Mouse (Mus musculus) CH12.LX (cell line): ENCODE measurements around the gene Emg1. TPM values are rescaled to one million over a fixed set of nuclear protein-coding genes. Genes with fewer than 3 reads are reported as not detected.

Experiments used
- DNase-seq: peaks from one replicate; pipeline ENCODE4 v3.0.0-alpha.2; 2013; ENCODE audit errors: extremely low read depth
- H3K27ac ChIP-seq: 2 replicates; pipeline ENCODE4 v1.5.1; 2012; ENCODE audit warnings: low read depth, mild to moderate bottlenecking, control low read depth, moderate library complexity; ENCODE audit not compliant: insufficient read depth
- H3K27me3 ChIP-seq: replicated peaks from 2 replicates; pipeline ENCODE3; 2012; ENCODE audit warnings: inconsistent platforms
- H3K36me3 ChIP-seq, 2 experiments: replicated peaks in 1 of 2; 2 replicates each; pipeline versions ENCODE3 to v1.6.1; 2012; ENCODE audit warnings: inconsistent platforms in 1 of 2, low read length in 1 of 2, mild to moderate bottlenecking in 1 of 2, mixed read lengths in 1 of 2, moderate library complexity in 1 of 2; ENCODE audit not compliant: control insufficient read depth in 1 of 2, insufficient read depth in 1 of 2
- H3K4me1 ChIP-seq, 2 experiments: 2 replicates each; pipeline ENCODE4 v1.6.1; 2012; ENCODE audit warnings: inconsistent platforms in 1 of 2, moderate library complexity in 1 of 2; ENCODE audit not compliant: insufficient read depth in 2 of 2, control insufficient read depth in 1 of 2
- H3K4me2 ChIP-seq: 2 replicates; pipeline ENCODE4 v1.6.1; 2012; ENCODE audit warnings: low read depth, mild to moderate bottlenecking, control low read depth; ENCODE audit not compliant: poor library complexity, insufficient read depth, severe bottlenecking
- H3K4me3 ChIP-seq, 3 experiments: fragments of 150-350 bp in 1 of 3; sonication (generic) in 1 of 3; replicated peaks in 1 of 3; 2 replicates each; pipeline versions ENCODE3 to v1.5.1; 2011 to 2012; ENCODE audit warnings: low read depth in 2 of 3, low read length in 2 of 3, mild to moderate bottlenecking in 2 of 3, moderate library complexity in 2 of 3, control low read depth in 1 of 3, improper control_type of control experiment in 1 of 3, inconsistent platforms in 1 of 3, mixed read lengths in 1 of 3; ENCODE audit not compliant: poor library complexity in 1 of 3
- H3K79me2 ChIP-seq: replicated peaks from 2 replicates; pipeline ENCODE4 v1.6.1; 2012; ENCODE audit warnings: mild to moderate bottlenecking, moderate library complexity; ENCODE audit not compliant: control insufficient read depth, poor library complexity, insufficient read depth, severe bottlenecking; ENCODE audit errors: extremely low read depth
- H3K9ac ChIP-seq: 2 replicates; pipeline ENCODE4 v1.6.1; 2012; ENCODE audit warnings: low read depth, mild to moderate bottlenecking, control low read depth, moderate library complexity; ENCODE audit not compliant: insufficient read depth
- H3K9me3 ChIP-seq: replicated peaks from 2 replicates; pipeline ENCODE3; 2012; ENCODE audit warnings: low read length, inconsistent platforms, mixed read lengths
- BHLHE40 ChIP-seq: IDR thresholded peaks from 2 replicates; pipeline ENCODE4 v1.6.1; 2011; ENCODE audit warnings: mild to moderate bottlenecking, low read depth, low read length, improper control_type of control experiment
- CHD1 ChIP-seq: IDR thresholded peaks from 2 replicates; pipeline ENCODE4 v1.6.1; 2012; ENCODE audit warnings: low read depth, low read length, improper control_type of control experiment, inconsistent platforms
- CHD2 ChIP-seq: IDR thresholded peaks from 2 replicates; pipeline ENCODE4 v1.6.1; 2011; ENCODE audit warnings: low read length, improper control_type of control experiment
- GABPA ChIP-seq: IDR thresholded peaks from 2 replicates; pipeline ENCODE4 v1.6.1; 2012; ENCODE audit warnings: low read depth, low read length, improper control_type of control experiment, inconsistent platforms; ENCODE audit not compliant: insufficient replicate concordance
- HCFC1 ChIP-seq: IDR thresholded peaks from 2 replicates; pipeline ENCODE4 v1.6.1; 2012; ENCODE audit warnings: low read depth, mild to moderate bottlenecking, inconsistent platforms, low read length, improper control_type of control experiment
- JUN ChIP-seq: IDR thresholded peaks from 2 replicates; pipeline ENCODE4 v1.6.1; 2011; ENCODE audit warnings: low read depth, mild to moderate bottlenecking, low read length, improper control_type of control experiment, moderate library complexity; ENCODE audit not compliant: insufficient read depth
- JUND ChIP-seq: conservative IDR thresholded peaks from 2 replicates; pipeline ENCODE4 v1.6.1; 2011; ENCODE audit warnings: low read depth, low read length, improper control_type of control experiment
- KAT2A ChIP-seq: IDR thresholded peaks from 2 replicates; pipeline ENCODE4 v1.6.1; 2012; ENCODE audit warnings: low read length, improper control_type of control experiment, inconsistent platforms; ENCODE audit not compliant: insufficient replicate concordance
- MAZ ChIP-seq: IDR thresholded peaks from 2 replicates; pipeline ENCODE4 v1.6.1; 2012; ENCODE audit warnings: low read depth, mild to moderate bottlenecking, inconsistent platforms, low read length, improper control_type of control experiment, moderate library complexity
- MEF2A ChIP-seq: IDR thresholded peaks from 2 replicates; pipeline ENCODE4 v1.6.1; 2014; ENCODE audit warnings: low read depth, mild to moderate bottlenecking, inconsistent platforms, low read length, improper control_type of control experiment, borderline replicate concordance
- MYC ChIP-seq: IDR thresholded peaks from 2 replicates; pipeline ENCODE4 v1.6.1; 2011; ENCODE audit warnings: low read depth, mild to moderate bottlenecking, improper control_type of control experiment, low read length
- POLR2A ChIP-seq: IDR thresholded peaks from 2 replicates; pipeline ENCODE4 v1.6.1; 2011; ENCODE audit warnings: low read depth, mild to moderate bottlenecking, improper control_type of control experiment, low read length
- RCOR1 ChIP-seq: conservative IDR thresholded peaks from 2 replicates; pipeline ENCODE4 v1.6.1; 2012; ENCODE audit warnings: low read depth, mild to moderate bottlenecking, inconsistent platforms, low read length, improper control_type of control experiment
- SIN3A ChIP-seq: IDR thresholded peaks from 2 replicates; pipeline ENCODE4 v1.6.1; 2012; ENCODE audit warnings: low read length, improper control_type of control experiment, inconsistent platforms
- TCF12 ChIP-seq: IDR thresholded peaks from 2 replicates; pipeline ENCODE4 v1.6.1; 2014; ENCODE audit warnings: low read depth, mild to moderate bottlenecking, inconsistent platforms, low read length, improper control_type of control experiment
- UBTF ChIP-seq: IDR thresholded peaks from 2 replicates; pipeline ENCODE4 v1.6.1; 2012; ENCODE audit warnings: low read depth, mild to moderate bottlenecking, inconsistent platforms, low read length, improper control_type of control experiment, moderate library complexity
- ZKSCAN1 ChIP-seq: IDR thresholded peaks from 2 replicates; pipeline ENCODE4 v1.6.1; 2012; ENCODE audit warnings: low read depth, inconsistent platforms, low read length, improper control_type of control experiment, borderline replicate concordance
- dilution Hi-C: fragments of 300-500 bp; cut with MboI; formaldehyde crosslinking; loops from 2 replicates; pipeline ENCODE4 v1.14.3; 2020; ENCODE audit warnings: low sequenced_read_pairs; ENCODE audit not compliant: extremely low pct_unique_long_range_greater_than_20kb, extremely low pct_ligation_motif_present
- in situ Hi-C: fragments of 300-500 bp; cut with MboI; formaldehyde crosslinking; loops from 3 replicates; pipeline ENCODE4 v1.14.3; 2019; ENCODE audit warnings: low sequenced_read_pairs, low pct_ligation_motif_present, low pct_unique_long_range_greater_than_20kb, mixed read lengths
- polyA plus RNA-seq: library from polyadenylated mRNA; unstranded; fragments of >175 nt; gene quantifications from 2 replicates; pipeline ENCODE4 v1.2.1, GENCODE M21; 2012; ENCODE audit warnings: low read depth; ENCODE audit not compliant: insufficient read length
- total RNA-seq, 2 experiments: library from RNA; depleted of rRNA; stranded (reverse); fragments of 300-350 nt in 1 of 2; fragments of >200 nt in 1 of 2; gene quantifications; 2 replicates each; pipeline ENCODE4 v1.2.3; 2012 to 2014

The Emg1 gene
- total and polyA plus RNA-seq, 3 experiments, result 301 to 481 (median 352) TPM

- Histone ChIP-seq H3K27me3 (no peaks in the 10 kb centered on the region), H3K27ac (no peak overlapping the region), H3K4me3 (no peak overlapping the region), H3K9me3 (no peaks in the 10 kb centered on the region), H3K79me2 (peaks cover 12% of the 10 kb centered on the region), H3K4me2 (no peak overlapping the region), H3K9ac (no peak overlapping the region), H3K4me1 (peaks cover 7 to 43% of the 10 kb centered on the region in 2 experiments), H3K36me3 (peaks cover 3 to 64% of the 10 kb centered on the region in 2 experiments)
- dilution Hi-C loops, result no loop called here
- in situ Hi-C loops, result no loop called here
- TF ChIP-seq CHD1, result no peak
- no peak for TF ChIP-seq ZKSCAN1
- TF ChIP-seq SIN3A, result no peak
- no peak for TF ChIP-seq KAT2A
- TF ChIP-seq JUND, result no peak
- no peak for TF ChIP-seq UBTF
- DNase-seq, result no peak
These were observed 21.5 kb downstream of the Emg1 start for GRCm38 (mm10) chr6:124690517-124690916.

- Histone ChIP-seq H3K79me2 (peaks cover 7% of the 10 kb centered on the region), H3K4me2 (no peak overlapping the region), H3K4me1 (peaks cover 7 to 56% of the 10 kb centered on the region in 2 experiments), H3K9me3 (no peaks in the 10 kb centered on the region), H3K9ac (no peak overlapping the region), H3K36me3 (peaks cover 0 to 55% of the 10 kb centered on the region in 2 experiments), H3K4me3 (no peak overlapping the region), H3K27ac (no peak overlapping the region), H3K27me3 (no peaks in the 10 kb centered on the region)
- TF ChIP-seq GABPA (no peak), MYC (no peak), RCOR1 (no peak), MAZ (no peak), HCFC1 (no peak), UBTF (no peak), TCF12 (no peak), CHD2 (no peak), MEF2A (no peak), JUN (no peak), BHLHE40 (no peak), CHD1 (no peak), POLR2A (no peak)
- dilution Hi-C loops, result no loop called here
- no peak for DNase-seq
- in situ Hi-C loops, result no loop called here
These were observed 23.0 kb downstream of the Emg1 start for GRCm38 (mm10) chr6:124689011-124689410.
